ENCODE assay signal across 14 mouse cellular contexts in genomic region chr2:108157731-108158130, GRCm38 (mm10).
DNase-seq lines count a peak whose midpoint lies in the region.
"Had no signal": no experiment of that assay in that cellular context is flagged by ENCODE, and none has a peak within 500 bp of the region (broad histone marks: within the 10 kb centered on the region; RNA-seq: fewer than 3 reads in every experiment).

No protein-coding gene starts in this region.

- intact Hi-C loops in left cerebral cortex, postnatal 4 days (cut with DNase I): no loop called here

- DNase-seq in Muller cell, postnatal 12 days (ENCODE audit: inconsistent ontology term): peak; percentile 91
- no peak for DNase-seq in left cerebral cortex, postnatal 4 days
- DNase-seq: adrenal gland, adult 2 months; adrenal gland, adult 8-10 months; adrenal gland, postnatal 10 days; adrenal gland, postnatal 14 days; adrenal gland, postnatal 25 days; adrenal gland, postnatal 36 days; B cell, adult 2 months; cerebellum, adult 11 months; cerebellum, adult 11-12 months; cerebellum, adult 18-20 months; cerebellum, adult 2 months; cerebellum, adult 8-10 months had no signal
